Mouse (Mus musculus) heart, embryonic 15.5 days (tissue): ENCODE measurements around the gene Rack1. TPM values are rescaled to one million over a fixed set of nuclear protein-coding genes. Genes with fewer than 3 reads are reported as not detected.
"Not testable (repeated sequence)": the region's sequence is repeated elsewhere in the genome, so short reads cannot be mapped to it uniquely, and the experiment has no call there.

ENCODE experiments used
- ATAC-seq: fragments of 200-750 bp; cut with Nextera tagmentation; replicated peaks from 2 replicates; pipeline ENCODE4 v1.8.0; 2017; ENCODE audit warnings: low read depth, moderate TSS enrichment; ENCODE audit not compliant: insufficient number of reproducible peaks, insufficient read depth, low FRiP score
- H3K27ac ChIP-seq: fragments of 300-500 bp; sonication (generic); 2 replicates; pipeline ENCODE4 v1.5.1; 2015; ENCODE audit warnings: mild to moderate bottlenecking, inconsistent platforms
- H3K27me3 ChIP-seq: fragments of 300-500 bp; sonication (generic); 2 replicates; pipeline ENCODE4 v1.6.1; 2015; ENCODE audit warnings: inconsistent platforms
- H3K36me3 ChIP-seq: fragments of 300-500 bp; sonication (generic); 2 replicates; pipeline ENCODE4 v1.6.1; 2015; ENCODE audit warnings: mild to moderate bottlenecking, inconsistent platforms
- H3K4me1 ChIP-seq: fragments of 300-500 bp; sonication (generic); replicated peaks from 2 replicates; pipeline ENCODE4 v1.6.1; 2015; ENCODE audit warnings: inconsistent platforms
- H3K4me2 ChIP-seq: fragments of 300-500 bp; sonication (generic); 2 replicates; pipeline ENCODE4 v1.6.1; 2015; ENCODE audit warnings: inconsistent platforms, mild to moderate bottlenecking, moderate library complexity
- H3K4me3 ChIP-seq: fragments of 300-500 bp; sonication (generic); 2 replicates; pipeline ENCODE4 v1.5.1; 2015; ENCODE audit warnings: mild to moderate bottlenecking, inconsistent platforms
- H3K9ac ChIP-seq: fragments of 300-500 bp; sonication (generic); 2 replicates; pipeline ENCODE4 v1.6.1; 2015; ENCODE audit warnings: mild to moderate bottlenecking, inconsistent platforms
- H3K9me3 ChIP-seq: fragments of 300-500 bp; sonication (generic); replicated peaks from 2 replicates; pipeline ENCODE4 v1.6.1; 2016; ENCODE audit warnings: inconsistent platforms
- WGBS: fragments of 180-500 bp; shearing (Covaris S2); methylation state at CpG from one replicate; pipeline ENCODE4 v1.1.7; 2015; ENCODE audit warnings: mixed read lengths; 5-methylcytosine and 5-hydroxymethylcytosine counted together
- polyA plus RNA-seq: library from polyadenylated mRNA; unstranded; fragments of >200 nt; fragmentation: Nextera tagmentation; extraction: Ambion mirVana; gene quantifications from 2 replicates; pipeline ENCODE4 v1.2.1, GENCODE M21; 2015

The Rack1 gene
- polyA plus RNA-seq, 1 experiment from 2014 or later: 338 TPM

DNA sequence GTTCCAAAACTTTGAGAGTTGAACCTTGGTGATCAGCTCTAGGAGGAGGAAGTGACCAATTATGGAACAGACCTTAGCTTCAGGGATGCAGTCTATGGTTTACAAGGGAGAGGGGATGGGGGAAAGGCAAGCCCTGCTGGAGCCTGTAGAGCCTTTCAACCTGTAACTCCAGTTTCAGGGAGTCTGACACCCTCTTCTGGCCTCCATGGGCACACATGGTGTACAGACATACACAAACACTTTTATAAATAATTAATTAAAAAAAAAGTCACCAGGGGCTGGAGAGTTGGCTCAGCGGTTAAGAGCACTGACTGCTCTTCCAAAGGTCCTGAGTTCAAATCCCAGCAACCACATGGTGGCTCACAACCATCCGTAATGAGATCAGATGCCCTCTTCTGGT, 46.2 kb downstream of the Rack1 start:
- WGBS: 84% methylated on average over 2 of the region's 2 CpGs
- H3K4me1 ChIP-seq, H3K9ac ChIP-seq, H3K27ac ChIP-seq, H3K9me3 ChIP-seq, H3K36me3 ChIP-seq, ATAC-seq, H3K27me3 ChIP-seq, H3K4me2 ChIP-seq, H3K4me3 ChIP-seq: not testable (repeated sequence)

DNA sequence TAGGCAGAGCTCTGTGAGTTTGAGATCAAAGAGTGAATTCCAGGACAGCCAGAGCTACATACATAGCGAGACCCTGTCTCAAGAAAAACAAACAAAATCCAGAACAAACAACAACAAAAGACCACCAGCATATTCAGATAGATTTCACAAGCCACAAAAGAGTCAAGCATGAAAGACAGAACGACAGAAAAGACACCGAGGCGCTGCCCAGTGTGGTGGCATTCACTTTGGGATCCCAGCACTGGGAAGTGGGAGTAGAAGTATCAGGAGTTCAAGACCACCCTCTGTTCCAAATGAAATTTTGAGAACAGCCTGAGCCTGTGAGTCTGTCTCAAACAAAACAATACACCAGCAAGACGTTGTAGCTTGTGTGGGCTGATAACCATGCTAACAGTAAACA, 46.7 kb downstream of the Rack1 start:
- no peak overlapping the region for H3K27ac ChIP-seq
- no peak overlapping the region for H3K9ac ChIP-seq
- H3K9me3 ChIP-seq: no peaks in the 10 kb centered on the region
- no peaks in the 10 kb centered on the region for H3K36me3 ChIP-seq
- no peak for ATAC-seq
- no peak overlapping the region for H3K4me2 ChIP-seq
- H3K4me3 ChIP-seq: no peak overlapping the region
- 65% methylated on average over 5 of the region's 5 CpGs for WGBS
- H3K4me1 ChIP-seq: peaks cover 5% of the 10 kb centered on the region; the same call in 1 of the 2 replicates
- 0 out of 2 replicates have a peak, but pooled peaks cover 8% of the 10 kb centered on the region for H3K27me3 ChIP-seq

DNA sequence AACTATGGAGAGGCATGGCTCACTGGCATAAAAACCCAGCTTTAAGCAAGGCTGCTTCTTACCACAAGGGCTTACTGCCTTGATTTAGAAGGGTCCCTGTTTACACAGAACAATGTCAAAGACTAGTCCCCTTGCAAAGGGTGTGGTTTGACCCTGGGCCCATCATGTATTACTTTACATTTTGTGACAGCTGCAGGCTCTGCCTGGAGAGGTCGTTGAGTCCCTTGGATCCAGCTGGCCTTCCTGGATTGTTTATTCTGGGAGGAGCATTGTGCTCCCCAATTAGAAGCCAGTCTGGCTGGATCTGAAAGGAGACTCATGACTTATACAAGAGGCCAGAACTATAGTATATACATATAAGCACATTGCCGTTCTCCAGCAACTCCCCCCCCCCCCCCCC, 50.1 kb downstream of the Rack1 start:
- Histone ChIP-seq H3K4me3 (no peak overlapping the region), H3K4me1 (peaks cover 24% of the 10 kb centered on the region), H3K4me2 (no peak overlapping the region), H3K27ac (no peak overlapping the region), H3K27me3 (0 out of 2 replicates have a peak, but pooled peaks cover 8% of the 10 kb centered on the region), H3K9me3 (no peaks in the 10 kb centered on the region), H3K9ac (no peak overlapping the region), H3K36me3 (no peaks in the 10 kb centered on the region)
- no peak for ATAC-seq
- 49% methylated on average over 2 of the region's 2 CpGs for WGBS

DNA sequence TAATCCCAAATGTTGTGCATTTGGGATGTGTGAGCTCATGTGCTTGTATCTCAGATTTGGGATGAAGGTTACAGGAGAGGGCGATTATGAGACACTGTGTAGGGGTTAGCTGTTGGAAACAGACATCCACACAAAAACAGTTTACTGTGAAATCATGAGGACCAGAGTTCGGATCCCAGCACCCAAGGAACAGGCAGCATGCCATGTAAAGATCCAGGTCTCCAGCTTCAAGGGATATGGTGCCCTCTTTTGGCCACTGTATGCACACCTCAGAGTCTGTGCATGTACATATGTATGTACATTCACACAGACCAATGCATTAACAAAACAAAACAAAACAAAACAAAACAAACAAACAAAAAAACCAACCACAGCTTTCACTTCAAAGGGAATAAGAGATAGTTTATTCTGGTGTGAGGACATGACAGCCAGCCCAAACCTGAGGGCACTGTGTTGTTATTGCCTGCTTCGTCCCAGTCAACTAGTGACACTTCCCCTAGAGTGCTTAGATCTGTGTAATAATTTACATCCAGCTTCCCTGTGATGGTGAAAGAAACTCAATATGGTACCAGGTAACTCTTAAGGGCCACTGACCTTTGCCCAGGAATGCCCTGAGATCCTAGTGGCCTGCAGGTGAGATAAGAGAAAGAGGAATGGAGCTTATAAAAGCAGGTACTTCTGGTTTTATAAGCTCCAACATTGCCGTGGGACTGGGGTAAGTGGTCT, 51.3 kb downstream of the Rack1 start:
- H3K27me3 ChIP-seq: 0 out of 2 replicates have a peak, but pooled peaks cover 8% of the 10 kb centered on the region
- ATAC-seq: no peak
- no peaks in the 10 kb centered on the region for H3K9me3 ChIP-seq
- H3K4me3 ChIP-seq: no peak overlapping the region
- WGBS: 78% methylated on average over 4 of the region's 4 CpGs
- H3K27ac ChIP-seq: no peak overlapping the region
- no peaks in the 10 kb centered on the region for H3K36me3 ChIP-seq
- H3K4me2 ChIP-seq: no peak overlapping the region
- no peak overlapping the region for H3K9ac ChIP-seq
- H3K4me1 ChIP-seq: peaks cover 24% of the 10 kb centered on the region

DNA sequence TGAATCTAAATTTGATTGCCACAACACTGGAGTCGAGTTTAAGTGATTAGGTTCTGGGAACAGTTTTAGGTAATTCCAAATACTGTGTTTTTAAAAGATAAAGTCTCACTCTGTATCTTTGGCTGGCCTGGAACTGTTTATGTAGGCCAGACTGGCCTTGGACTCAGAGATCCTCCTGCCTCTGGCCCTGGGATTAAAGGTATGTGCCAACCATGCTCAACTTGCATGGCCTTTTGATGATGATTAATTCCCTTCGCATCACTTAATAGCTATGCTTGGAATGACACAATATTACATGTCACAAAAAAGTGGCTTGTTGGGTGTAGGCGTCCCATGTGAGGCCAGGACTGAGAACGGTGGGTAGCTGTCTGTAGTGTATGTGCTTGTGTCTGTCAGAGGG, 52.1 kb downstream of the Rack1 start:
- peaks cover 27% of the 10 kb centered on the region for H3K4me1 ChIP-seq
- H3K9me3 ChIP-seq: no peaks in the 10 kb centered on the region
- ATAC-seq: no peak
- H3K9ac ChIP-seq: no peak overlapping the region
- H3K27ac ChIP-seq: peak overlapping the region; percentile 35; the same call in 1 of the 2 replicates
- H3K36me3 ChIP-seq: no peaks in the 10 kb centered on the region
- 73% methylated on average over 4 of the region's 4 CpGs for WGBS
- peak overlapping the region; percentile 60; the same call in 1 of the 2 replicates for H3K4me3 ChIP-seq
- H3K4me2 ChIP-seq: peak overlapping the region; percentile 79
- 0 out of 2 replicates have a peak, but pooled peaks cover 8% of the 10 kb centered on the region for H3K27me3 ChIP-seq

DNA sequence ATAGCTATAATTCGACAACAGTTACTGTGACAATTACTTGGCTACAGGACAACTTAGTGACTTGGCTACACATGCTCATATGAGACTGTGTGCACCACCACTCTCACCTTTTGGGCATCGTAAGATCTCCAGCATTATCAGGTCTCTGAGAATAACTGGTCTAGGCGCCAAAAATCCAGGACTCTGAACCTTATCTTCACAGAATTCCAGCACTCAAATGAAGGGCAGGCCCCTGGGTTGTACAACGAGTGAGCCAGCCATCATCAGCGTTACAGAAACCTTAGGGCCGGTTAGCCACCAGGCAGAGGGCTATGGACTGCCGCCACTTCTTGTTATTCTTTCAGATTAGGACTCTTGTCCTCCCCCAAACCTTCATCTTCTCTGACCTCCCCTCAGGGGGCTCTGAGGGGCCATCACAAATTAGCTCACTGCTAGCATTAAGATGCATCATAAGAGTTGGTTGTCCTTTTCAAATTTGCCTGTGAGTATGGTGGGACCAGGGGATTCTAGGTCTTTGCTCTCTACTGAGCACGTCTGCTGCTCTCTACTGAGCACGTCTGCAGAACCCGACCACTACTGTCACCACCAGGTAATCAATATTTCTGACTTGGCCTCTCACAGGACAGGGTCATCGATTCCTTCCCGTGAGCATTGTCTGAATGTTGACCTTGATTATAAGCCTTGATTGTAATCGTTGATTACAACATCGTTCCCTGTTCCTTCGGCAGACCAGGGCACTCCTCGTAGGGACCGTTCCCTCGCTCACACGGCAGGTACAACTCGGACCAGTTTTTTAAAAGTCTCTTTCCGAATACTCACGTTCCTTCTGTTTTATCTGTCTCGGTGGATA, 52.7 kb downstream of the Rack1 start:
- peak overlapping the region; percentile 60 for H3K4me3 ChIP-seq
- ATAC-seq: 0 out of 2 replicates have a peak, but pooled peaks have one; percentile 11
- H3K36me3 ChIP-seq: no peaks in the 10 kb centered on the region
- peak overlapping the region; percentile 79 for H3K4me2 ChIP-seq
- 5% methylated on average over 23 of the region's 23 CpGs for WGBS
- no peaks in the 10 kb centered on the region for H3K9me3 ChIP-seq
- H3K4me1 ChIP-seq: peaks cover 32% of the 10 kb centered on the region
- H3K9ac ChIP-seq: peak overlapping the region; percentile 52
- 0 out of 2 replicates have a peak, but pooled peaks cover 8% of the 10 kb centered on the region for H3K27me3 ChIP-seq
- peak overlapping the region; percentile 35 for H3K27ac ChIP-seq

DNA sequence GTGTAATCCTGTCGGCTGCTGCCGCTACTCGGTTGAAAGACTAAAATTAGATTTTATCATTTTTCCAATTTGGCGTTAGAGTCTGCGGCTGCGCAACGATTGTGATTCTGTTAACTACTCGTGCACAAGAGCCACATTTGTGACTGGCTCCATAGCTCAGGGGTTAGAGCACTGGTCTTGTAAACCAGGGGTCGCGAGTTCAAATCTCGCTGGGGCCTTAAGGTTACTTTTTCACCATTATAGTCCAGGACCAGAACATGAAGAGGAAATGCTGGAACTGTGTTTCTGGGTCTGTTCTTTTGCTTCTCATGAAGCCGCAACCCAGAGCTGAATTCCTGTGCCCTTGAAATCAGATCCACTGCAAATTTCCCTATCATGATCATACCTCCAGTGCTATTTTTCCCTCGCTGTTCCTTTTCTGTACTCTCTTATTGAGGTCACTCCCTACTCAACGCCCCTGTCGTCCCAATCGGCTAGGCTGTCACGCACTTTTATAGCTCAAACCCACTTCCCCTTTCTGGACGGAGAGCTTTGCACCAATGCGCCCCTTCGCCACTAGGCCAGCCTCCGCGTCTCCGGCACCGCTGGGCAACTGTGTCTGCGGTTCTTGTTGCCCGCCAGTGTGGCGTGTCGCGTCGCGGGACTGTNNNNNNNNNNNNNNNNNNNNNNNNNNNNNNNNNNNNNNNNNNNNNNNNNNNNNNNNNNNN, 53.5 kb downstream of the Rack1 start:
- no peaks in the 10 kb centered on the region for H3K9me3 ChIP-seq

More for the DNA sequence above, 53.5 kb downstream of the Rack1 start:
- H3K4me3 ChIP-seq: peak overlapping the region; percentile 60
- ATAC-seq: peak; percentile 61
- 0 out of 2 replicates have a peak, but pooled peaks cover 8% of the 10 kb centered on the region for H3K27me3 ChIP-seq
- no peaks in the 10 kb centered on the region for H3K36me3 ChIP-seq
- under 1% methylated on average over 31 of the region's 31 CpGs for WGBS
- H3K4me1 ChIP-seq: peaks cover 40% of the 10 kb centered on the region
- H3K9ac ChIP-seq: peak overlapping the region; percentile 52
- H3K4me2 ChIP-seq: peak overlapping the region; percentile 79
- H3K27ac ChIP-seq: peak overlapping the region; percentile 35; the same call in 1 of the 2 replicates

Other genes with a start within 250 kb of the Rack1 start
- 4.3 TPM in 2 replicates for gene Trim41, start 17.0 kb downstream of the Rack1 start, polyA plus RNA-seq
- 0.75 and 0.84 TPM in 2 replicates for gene Trim7, start 25.8 kb downstream of the Rack1 start, polyA plus RNA-seq
- 3.2 and 3.7 TPM in 2 replicates for gene Gm12184, start 26.3 kb downstream of the Rack1 start, polyA plus RNA-seq
- 8.9 and 13.6 TPM in 2 replicates for gene Irgm1, start 71.4 kb downstream of the Rack1 start, polyA plus RNA-seq
- gene Gm5431, start 101.9 kb downstream of the Rack1 start, polyA plus RNA-seq: 0.25 and 0.30 TPM in 2 replicates
- 2.1 and 2.8 TPM in 2 replicates for gene Psme2b, start 145.9 kb downstream of the Rack1 start, polyA plus RNA-seq
- gene Olfr56, start 178.6 kb downstream of the Rack1 start, polyA plus RNA-seq: 0.10 TPM in 1 of 2 replicates, not detected in the other
- 0.50 and 1.2 TPM in 2 replicates for gene 9930111J21Rik1, start 179.1 kb downstream of the Rack1 start, polyA plus RNA-seq
- gene Gm12185, start 191.9 kb downstream of the Rack1 start, polyA plus RNA-seq: 0.06 TPM in 1 of 2 replicates, not detected in the other
- 0.64 and 3.2 TPM in 2 replicates for gene Tgtp1, start 193.8 kb downstream of the Rack1 start, polyA plus RNA-seq